Mouse (Mus musculus): Measurements from ENCODE around the gene Zdhhc22.

DNA sequence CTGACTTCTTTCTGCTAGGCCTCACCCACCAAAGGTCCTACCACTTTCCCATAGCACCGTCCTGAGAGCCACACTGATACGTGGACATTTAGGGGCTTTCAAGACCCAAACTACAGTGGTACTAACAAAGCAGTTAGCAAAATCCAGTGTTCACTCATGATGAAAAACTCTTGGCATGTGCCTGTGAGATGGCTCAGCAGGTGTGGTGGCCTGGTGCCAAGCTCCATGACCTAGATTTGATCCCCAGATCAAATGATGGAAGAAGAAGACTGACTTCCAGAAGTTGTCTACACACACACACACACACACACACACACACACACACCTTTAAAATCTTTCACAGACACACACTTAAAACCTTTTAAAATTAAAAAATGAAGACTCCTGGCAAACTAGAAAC is 28.5 kb upstream of the Zdhhc22 start:
- TF ChIP-seq CTCF (conservative IDR thresholded peaks at IDR 0.05 in 1 of 2, IDR thresholded peaks at IDR 0.05 in 1 of 2; ENCODE audit: low read depth in 2 of 2, low read length in 2 of 2) (no peak), POLR2A (IDR thresholded peaks at IDR 0.05; ENCODE audit: low read depth, low read length) (no peak), ETS1 (conservative IDR thresholded peaks at IDR 0.05; ENCODE audit: low read depth, low read length) (no peak), KAT2A (IDR thresholded peaks at IDR 0.05; ENCODE audit: insufficient replicate concordance, low read length) (no peak), CHD1 (IDR thresholded peaks at IDR 0.05; ENCODE audit: low read depth, low read length) (no peak), NRF1 (IDR thresholded peaks at IDR 0.05; ENCODE audit: low read depth, low read length) (no peak), BHLHE40 (IDR thresholded peaks at IDR 0.05; ENCODE audit: low read depth, low read length) (no peak), EP300 (IDR thresholded peaks at IDR 0.05; ENCODE audit: low read length) (no peak), SMC3 (IDR thresholded peaks at IDR 0.05; ENCODE audit: low read depth, low read length) (no peak), ZNF384 (IDR thresholded peaks at IDR 0.05; ENCODE audit: low read depth, low read length) (no peak), E2F4 (IDR thresholded peaks at IDR 0.05; ENCODE audit: insufficient replicate concordance, low read depth, low read length) (no peak), ZKSCAN1 (IDR thresholded peaks at IDR 0.05; ENCODE audit: borderline replicate concordance, low read depth, low read length) (no peak), USF2 (conservative IDR thresholded peaks at IDR 0.05; ENCODE audit: low read depth, low read length) (no peak), USF1 (IDR thresholded peaks at IDR 0.05; ENCODE audit: low read depth, low read length) (no peak)
